ENCODE assay signal across 9 mouse cellular contexts in the genomic region with DNA sequence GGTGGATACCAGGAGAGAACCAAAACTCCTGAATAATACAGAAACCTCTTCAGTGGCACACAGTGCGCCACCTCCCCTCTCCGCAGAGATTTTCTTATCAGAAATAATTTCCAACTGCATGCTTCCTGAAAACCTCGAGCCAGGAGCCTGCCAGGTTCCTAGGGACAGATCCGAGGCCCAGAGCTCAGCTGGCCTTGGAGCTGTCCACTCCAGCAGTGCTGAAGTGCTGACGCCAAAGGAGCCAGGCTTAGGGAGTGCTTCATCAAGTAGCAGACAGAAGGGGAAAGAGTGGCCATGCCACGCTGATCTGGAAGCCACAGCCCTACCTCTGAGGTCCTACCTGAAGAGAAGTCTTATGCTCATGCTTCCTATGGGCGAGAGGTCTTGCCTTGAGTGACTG. TPM values are rescaled to one million over a fixed set of nuclear protein-coding genes. Genes with fewer than 3 reads are reported as not detected.
DNase-seq lines count a peak whose midpoint lies in the region; ATAC-seq and TF ChIP-seq lines count a peak whose summit lies in the region.
"Had no signal": no experiment of that assay in that cellular context is flagged by ENCODE, and none has a peak within 500 bp of the region (broad histone marks: within the 10 kb centered on the region; RNA-seq: fewer than 3 reads in every experiment).

No protein-coding gene starts in this region.

- H3K27me3 ChIP-seq in embryonic facial prominence, embryonic 11.5 days (ENCODE audit: control insufficient read depth, insufficient read depth, low read length): peaks cover 21% of the 10 kb centered on the region
- no peaks in the 10 kb centered on the region for H3K27me3 ChIP-seq in hindbrain, embryonic 13.5 days
- H3K27me3 ChIP-seq in liver, embryonic 12.5 days (replicated peaks): peaks cover 56% of the 10 kb centered on the region
- H3K27me3 ChIP-seq in myocyte (ENCODE audit: control insufficient read depth, insufficient read depth, insufficient read length): peaks cover 18% of the 10 kb centered on the region

- TF ChIP-seq POLR2A in myocyte (IDR thresholded peaks at IDR 0.05; ENCODE audit: insufficient read length, low read depth): no peak

- H3K27ac ChIP-seq in embryonic facial prominence, embryonic 11.5 days (replicated peaks; ENCODE audit: low read depth, low read length): no peak overlapping the region
- H3K27ac ChIP-seq in hindbrain, embryonic 13.5 days: no peak overlapping the region
- no peak overlapping the region for H3K27ac ChIP-seq in liver, embryonic 12.5 days

- no peaks in the 10 kb centered on the region for H3K9me3 ChIP-seq in embryonic facial prominence, embryonic 11.5 days (replicated peaks; ENCODE audit: control insufficient read depth, low read length)
- H3K9me3 ChIP-seq in hindbrain, embryonic 13.5 days: no peaks in the 10 kb centered on the region
- H3K9me3 ChIP-seq in liver, embryonic 12.5 days (replicated peaks): no peaks in the 10 kb centered on the region

- no peaks in the 10 kb centered on the region for H3K36me3 ChIP-seq in embryonic facial prominence, embryonic 11.5 days (replicated peaks; ENCODE audit: control insufficient read depth, insufficient read depth, low read depth, low read length)
- peaks cover 40% of the 10 kb centered on the region for H3K36me3 ChIP-seq in hindbrain, embryonic 13.5 days
- peaks cover 18% of the 10 kb centered on the region for H3K36me3 ChIP-seq in liver, embryonic 12.5 days
- H3K36me3 ChIP-seq in myocyte (ENCODE audit: control insufficient read depth, insufficient read depth): no peaks in the 10 kb centered on the region

- H3K79me2 ChIP-seq in myocyte (ENCODE audit: control insufficient read depth, insufficient read depth): no peaks in the 10 kb centered on the region

- 17% methylated on average over 7 of the region's 7 CpGs for WGBS in embryonic facial prominence, embryonic 11.5 days
- WGBS in hindbrain, embryonic 13.5 days: 17% methylated on average over 7 of the region's 7 CpGs
- 3% methylated on average over 7 of the region's 7 CpGs for WGBS in liver, embryonic 12.5 days (ENCODE audit: insufficient replicate concordance)

- no peak overlapping the region for H3K4me3 ChIP-seq in embryonic facial prominence, embryonic 11.5 days (ENCODE audit: low read depth, low read length)
- H3K4me3 ChIP-seq in hindbrain, embryonic 13.5 days: peak overlapping the region; percentile 84
- H3K4me3 ChIP-seq in liver, embryonic 12.5 days: no peak overlapping the region
- H3K4me3 ChIP-seq in myocyte: no peak overlapping the region

- H3K4me1 ChIP-seq in embryonic facial prominence, embryonic 11.5 days (ENCODE audit: control insufficient read depth, insufficient read depth, low read length): peaks cover 2% of the 10 kb centered on the region; the same call in 1 of the 2 replicates
- peaks cover 24% of the 10 kb centered on the region for H3K4me1 ChIP-seq in hindbrain, embryonic 13.5 days (replicated peaks)
- no peaks in the 10 kb centered on the region; the same call in 1 of the 2 replicates for H3K4me1 ChIP-seq in liver, embryonic 12.5 days

- ATAC-seq in CD4-positive, CD25-positive, alpha-beta regulatory T cell, adult 4 months: no peak
- ATAC-seq in embryonic facial prominence, embryonic 11.5 days (replicated peaks; ENCODE audit: insufficient number of reproducible peaks, low FRiP score, low TSS enrichment, low read depth): no peak
- no peak for ATAC-seq in hindbrain, embryonic 13.5 days (ENCODE audit: low FRiP score)
- ATAC-seq in liver, embryonic 12.5 days: peak; percentile 30; the same call in 1 of the 2 replicates

- peak; percentile 55 for DNase-seq in CD4-positive, CD25-positive, alpha-beta regulatory T cell, adult 2 months (ENCODE audit: low read depth, low spot score)
- DNase-seq in NIH3T3 (ENCODE audit: low read depth): peak; percentile 86
- DNase-seq in embryonic facial prominence, embryonic 11.5 days (ENCODE audit: low spot score): peak; percentile 89
- peak; percentile 69 for DNase-seq in yolk sac, embryonic 10.5 days (ENCODE audit: low spot score)

- H3K4me2 ChIP-seq in embryonic facial prominence, embryonic 11.5 days (ENCODE audit: low read depth, low read length): no peak overlapping the region
- H3K4me2 ChIP-seq in hindbrain, embryonic 13.5 days: peak overlapping the region; percentile 86
- no peak overlapping the region for H3K4me2 ChIP-seq in liver, embryonic 12.5 days
- no peak overlapping the region for H3K4me2 ChIP-seq in myocyte (ENCODE audit: low read depth)

- no peak overlapping the region for H3K9ac ChIP-seq in embryonic facial prominence, embryonic 11.5 days (replicated peaks; ENCODE audit: low read length)
- peak overlapping the region; percentile 88 for H3K9ac ChIP-seq in hindbrain, embryonic 13.5 days
- H3K9ac ChIP-seq in liver, embryonic 12.5 days: no peak overlapping the region

- no peak overlapping the region for H3ac ChIP-seq in myocyte (ENCODE audit: control insufficient read depth, insufficient read length)

TF ChIP-seq in myocyte, 11 proteins besides CTCF, POLR2A, EP300 and RAD21:
- peak; percentile 96 for TF ChIP-seq REST (IDR thresholded peaks at IDR 0.05; ENCODE audit: insufficient read depth, insufficient read length)
- peak in 1 of 3 experiments; percentile 61 for TF ChIP-seq MYOG (IDR thresholded peaks at IDR 0.05; ENCODE audit: control insufficient read depth in 1 of 3, insufficient read depth in 1 of 3, insufficient read length in 2 of 3, low read depth in 2 of 3)
- TF ChIP-seq CEBPB (IDR thresholded peaks at IDR 0.05; ENCODE audit: insufficient read depth, poor library complexity, severe bottlenecking): no peak

RNA-seq across cellular contexts. Expression of a gene that starts 1.5 kb away (rescaled TPM):
- under 1 TPM; 0.58 to 0.62 TPM for polyA plus RNA-seq in CD4-positive, CD25-positive, alpha-beta regulatory T cell, adult 4 months (2017; shearing (Covaris generic))
- 1.9 and 2.4 TPM in 2 replicates for polyA plus RNA-seq in embryonic facial prominence, embryonic 11.5 days (2014; fragmentation: Nextera tagmentation; extraction: Ambion mirVana)
- 8.1 and 8.8 TPM in 2 replicates for polyA plus RNA-seq in hindbrain, embryonic 13.5 days (2015; fragmentation: Nextera tagmentation; extraction: Ambion mirVana)
- 0.06 and 0.08 TPM in 2 replicates for polyA plus RNA-seq in liver, embryonic 12.5 days (2016; fragmentation: Nextera tagmentation; extraction: Ambion mirVana)
- polyA plus RNA-seq in myocyte (2012; fragmentation: generic; extraction: Trizol): not detected

RNA-seq across cellular contexts. Expression of a gene that starts 9.4 kb away (rescaled TPM):
- polyA plus RNA-seq in CD4-positive, CD25-positive, alpha-beta regulatory T cell, adult 4 months (2017; shearing (Covaris generic)): 1 to 10 TPM; 2.3 to 3.3 TPM
- polyA plus RNA-seq in embryonic facial prominence, embryonic 11.5 days (2014; fragmentation: Nextera tagmentation; extraction: Ambion mirVana): 39.8 and 43.3 TPM in 2 replicates
- polyA plus RNA-seq in hindbrain, embryonic 13.5 days (2015; fragmentation: Nextera tagmentation; extraction: Ambion mirVana): 77.8 and 84.4 TPM in 2 replicates
- polyA plus RNA-seq in liver, embryonic 12.5 days (2016; fragmentation: Nextera tagmentation; extraction: Ambion mirVana): 22.9 and 25.0 TPM in 2 replicates
- polyA plus RNA-seq in myocyte (2012; fragmentation: generic; extraction: Trizol): 82.5 TPM

RNA-seq across cellular contexts. Expression of a gene that starts 10.0 kb away (rescaled TPM):
- polyA plus RNA-seq in CD4-positive, CD25-positive, alpha-beta regulatory T cell, adult 4 months (2017; shearing (Covaris generic)): 1 to 10 TPM; 4.9 to 5.6 TPM
- polyA plus RNA-seq in embryonic facial prominence, embryonic 11.5 days (2014; fragmentation: Nextera tagmentation; extraction: Ambion mirVana): 39.9 and 41.0 TPM in 2 replicates
- 40.5 and 41.1 TPM in 2 replicates for polyA plus RNA-seq in hindbrain, embryonic 13.5 days (2015; fragmentation: Nextera tagmentation; extraction: Ambion mirVana)
- 39.6 and 43.1 TPM in 2 replicates for polyA plus RNA-seq in liver, embryonic 12.5 days (2016; fragmentation: Nextera tagmentation; extraction: Ambion mirVana)
- polyA plus RNA-seq in myocyte (2012; fragmentation: generic; extraction: Trizol): 36.5 TPM

RNA-seq across cellular contexts. Expression of a gene that starts 20.3 kb away (rescaled TPM):
- not detected for polyA plus RNA-seq in CD4-positive, CD25-positive, alpha-beta regulatory T cell, adult 4 months (2017; shearing (Covaris generic))
- 0.55 and 0.68 TPM in 2 replicates for polyA plus RNA-seq in embryonic facial prominence, embryonic 11.5 days (2014; fragmentation: Nextera tagmentation; extraction: Ambion mirVana)
- 5.4 and 6.2 TPM in 2 replicates for polyA plus RNA-seq in hindbrain, embryonic 13.5 days (2015; fragmentation: Nextera tagmentation; extraction: Ambion mirVana)
- 0.04 TPM in 1 of 2 replicates, not detected in the other for polyA plus RNA-seq in liver, embryonic 12.5 days (2016; fragmentation: Nextera tagmentation; extraction: Ambion mirVana)
- not detected for polyA plus RNA-seq in myocyte (2012; fragmentation: generic; extraction: Trizol)
- polyA plus RNA-seq: spleen, adult 2 months had no signal

RNA-seq across cellular contexts. Expression of a gene that starts 58.5 kb away (rescaled TPM):
- polyA plus RNA-seq in CD4-positive, CD25-positive, alpha-beta regulatory T cell, adult 4 months (2017; shearing (Covaris generic)): 10 to 100 TPM; 16.0 to 16.7 TPM
- 12.3 and 12.6 TPM in 2 replicates for polyA plus RNA-seq in embryonic facial prominence, embryonic 11.5 days (2014; fragmentation: Nextera tagmentation; extraction: Ambion mirVana)
- polyA plus RNA-seq in hindbrain, embryonic 13.5 days (2015; fragmentation: Nextera tagmentation; extraction: Ambion mirVana): 13.5 and 14.8 TPM in 2 replicates
- polyA plus RNA-seq in liver, embryonic 12.5 days (2016; fragmentation: Nextera tagmentation; extraction: Ambion mirVana): 16.3 and 16.6 TPM in 2 replicates
- polyA plus RNA-seq in myocyte (2012; fragmentation: generic; extraction: Trizol): 12.9 TPM
